Mouse (Mus musculus) heart, embryonic 14.5 days (tissue): ENCODE results near the gene Gse1. TPM values are rescaled to one million over a fixed set of nuclear protein-coding genes. Genes with fewer than 3 reads are reported as not detected.

Source experiments
- ATAC-seq: fragments of 200-750 bp; cut with Nextera tagmentation; 2 replicates; pipeline ENCODE4 v1.8.0; 2017; ENCODE audit warnings: low read depth, moderate TSS enrichment; ENCODE audit not compliant: insufficient number of reproducible peaks, insufficient read depth, low FRiP score
- H3K27ac ChIP-seq, 2 experiments: fragments of 200-500 bp in 1 of 2; fragments of 300-500 bp in 1 of 2; sonication (generic) in 1 of 2; replicated peaks in 1 of 2; 2 replicates each; pipeline ENCODE4 v1.5.1; 2012 to 2014; ENCODE audit warnings: low read depth in 2 of 2, low read length in 2 of 2, control low read depth in 1 of 2, mild to moderate bottlenecking in 1 of 2, mixed read lengths in 1 of 2; ENCODE audit not compliant: control insufficient read depth in 1 of 2, insufficient read depth in 1 of 2
- H3K27me3 ChIP-seq: fragments of 300-500 bp; sonication (generic); 2 replicates; pipeline ENCODE4 v1.6.1; 2014; ENCODE audit warnings: mild to moderate bottlenecking, low read length, control low read depth; ENCODE audit not compliant: control insufficient read depth, insufficient read depth
- H3K36me3 ChIP-seq: fragments of 300-500 bp; sonication (generic); 2 replicates; pipeline ENCODE4 v1.6.1; 2014; ENCODE audit warnings: mild to moderate bottlenecking, control low read depth, low read length, mixed read lengths; ENCODE audit not compliant: control insufficient read depth, insufficient read depth
- H3K4me1 ChIP-seq, 2 experiments: fragments of 200-500 bp in 1 of 2; fragments of 300-500 bp in 1 of 2; sonication (generic) in 1 of 2; 2 replicates each; pipeline ENCODE4 v1.6.1; 2012 to 2014; ENCODE audit warnings: low read length in 2 of 2, control low read depth in 1 of 2, mixed read lengths in 1 of 2; ENCODE audit not compliant: control insufficient read depth in 2 of 2, insufficient read depth in 2 of 2
- H3K4me2 ChIP-seq: fragments of 300-500 bp; sonication (generic); 2 replicates; pipeline ENCODE4 v1.6.1; 2014; ENCODE audit warnings: mild to moderate bottlenecking, low read length
- H3K4me3 ChIP-seq, 2 experiments: fragments of 200-500 bp in 1 of 2; fragments of 300-500 bp in 1 of 2; sonication (generic) in 1 of 2; 2 replicates each; pipeline ENCODE4 v1.5.1; 2012 to 2014; ENCODE audit warnings: low read length in 2 of 2, mild to moderate bottlenecking in 2 of 2, control low read depth in 1 of 2, low read depth in 1 of 2, moderate library complexity in 1 of 2; ENCODE audit not compliant: control insufficient read depth in 1 of 2, insufficient read depth in 1 of 2
- H3K9ac ChIP-seq: fragments of 300-500 bp; sonication (generic); 2 replicates; pipeline ENCODE4 v1.6.1; 2014; ENCODE audit warnings: mild to moderate bottlenecking, low read length
- H3K9me3 ChIP-seq: fragments of 300-500 bp; sonication (generic); 2 replicates; pipeline ENCODE4 v1.6.1; 2016; ENCODE audit warnings: low read length, control low read depth; ENCODE audit not compliant: control insufficient read depth
- WGBS: fragments of 180-500 bp; shearing (Covaris S2); extraction: QIAGEN DNeasy Blood & Tissue Kit; methylation state at CpG from one replicate; pipeline ENCODE4 v1.1.7; 2014; 5-methylcytosine and 5-hydroxymethylcytosine counted together
- polyA plus RNA-seq: library from polyadenylated mRNA; unstranded; fragments of >200 nt; fragmentation: Nextera tagmentation; extraction: Ambion mirVana; gene quantifications from 2 replicates; pipeline ENCODE4 v1.2.1, GENCODE M21; 2014

Gene Gse1
- polyA plus RNA-seq, 1 experiment from 2014 or later: 12.2 TPM

DNA sequence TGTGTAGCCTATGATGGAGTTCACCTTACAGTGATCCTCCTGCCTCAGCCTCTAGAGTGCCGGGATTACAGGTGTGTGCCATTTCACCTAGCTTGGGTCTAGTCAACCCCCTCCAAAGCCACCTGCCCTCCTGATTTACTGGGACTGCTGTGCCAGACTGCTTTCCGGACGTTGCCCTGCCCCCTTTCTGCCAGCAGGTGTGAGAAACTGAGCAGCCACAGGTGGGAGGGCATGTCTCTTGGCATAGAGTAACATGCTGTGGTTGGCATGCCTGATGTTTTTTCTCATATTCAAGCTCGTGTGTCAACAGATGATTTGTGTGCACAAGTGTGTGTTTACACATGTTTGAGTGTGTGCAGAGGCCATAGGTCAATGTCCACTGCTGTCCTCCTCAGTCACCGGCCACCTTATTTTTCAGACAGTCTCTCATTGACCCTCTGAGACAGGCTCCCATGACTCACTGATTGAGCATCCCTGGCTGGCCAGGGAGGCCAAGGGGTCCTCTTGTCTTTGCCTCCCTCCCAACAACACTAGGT lies 15.7 kb downstream of the Gse1 start:
- H3K27me3 ChIP-seq: no peaks in the 10 kb centered on the region
- no peaks in the 10 kb centered on the region for H3K36me3 ChIP-seq
- peaks cover 7% of the 10 kb centered on the region for H3K9me3 ChIP-seq
- no peak overlapping the region for H3K4me2 ChIP-seq
- no peak for ATAC-seq
- no peak overlapping the region for H3K27ac ChIP-seq
- no peak overlapping the region for H3K4me3 ChIP-seq
- H3K9ac ChIP-seq: no peak overlapping the region
- WGBS: 89% methylated on average over 5 of the region's 5 CpGs
- H3K4me1 ChIP-seq: no peaks in the 10 kb centered on the region

DNA sequence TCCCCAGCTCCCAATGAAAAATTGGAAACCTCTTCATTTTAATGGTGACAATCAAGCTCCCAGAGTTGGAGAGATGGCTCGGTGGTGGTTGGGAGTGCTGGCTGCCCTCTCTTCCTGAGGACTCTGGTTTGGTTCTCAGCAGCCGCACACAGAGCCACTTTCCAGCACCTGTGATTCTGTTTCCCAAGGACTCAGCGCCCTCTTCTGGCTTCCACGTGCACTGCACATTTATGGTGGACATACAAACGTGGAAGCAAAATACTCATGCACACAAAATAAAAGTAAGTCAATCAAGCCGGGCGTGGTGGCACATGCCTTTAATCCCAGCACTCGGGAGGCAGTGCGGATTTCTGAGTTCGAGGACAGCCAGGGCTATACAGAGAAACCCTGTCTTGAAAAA lies 16.3 kb downstream of the Gse1 start:
- Histone ChIP-seq H3K4me2 (no peak overlapping the region), H3K4me3 (no peak overlapping the region), H3K4me1 (no peaks in the 10 kb centered on the region), H3K9ac (no peak overlapping the region), H3K9me3 (peaks cover 7% of the 10 kb centered on the region), H3K36me3 (no peaks in the 10 kb centered on the region), H3K27ac (no peak overlapping the region), H3K27me3 (no peaks in the 10 kb centered on the region)
- WGBS: 90% methylated on average over 10 of the region's 10 CpGs
- no peak for ATAC-seq

DNA sequence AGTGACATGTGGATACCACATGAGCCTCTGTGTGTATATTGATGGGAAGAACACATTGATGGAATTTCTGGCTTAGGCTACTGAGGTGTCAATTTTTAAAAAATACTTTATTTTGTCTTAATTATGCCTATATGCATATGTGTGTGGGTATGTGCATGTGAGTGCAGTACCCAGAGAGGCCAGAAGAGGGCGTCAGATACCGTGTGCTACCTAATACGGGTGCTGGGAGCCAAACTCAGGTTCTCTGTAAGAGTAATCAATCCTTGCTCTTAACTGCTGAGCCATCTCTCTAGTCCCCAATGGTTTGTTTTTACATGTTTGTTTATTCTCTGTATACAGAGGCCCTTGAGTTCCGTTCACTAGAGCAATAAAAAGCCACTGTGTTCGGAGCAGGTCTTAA lies 19.4 kb downstream of the Gse1 start:
- Histone ChIP-seq H3K27ac (no peak overlapping the region), H3K27me3 (no peaks in the 10 kb centered on the region), H3K4me2 (no peak overlapping the region), H3K36me3 (no peaks in the 10 kb centered on the region), H3K9me3 (peaks cover 7% of the 10 kb centered on the region), H3K4me1 (peaks cover 11% of the 10 kb centered on the region in 2 experiments; a peak in 2 of 4 replicates), H3K4me3 (no peak overlapping the region), H3K9ac (no peak overlapping the region)
- WGBS: 74% methylated on average over 5 of the region's 5 CpGs
- no peak for ATAC-seq

DNA sequence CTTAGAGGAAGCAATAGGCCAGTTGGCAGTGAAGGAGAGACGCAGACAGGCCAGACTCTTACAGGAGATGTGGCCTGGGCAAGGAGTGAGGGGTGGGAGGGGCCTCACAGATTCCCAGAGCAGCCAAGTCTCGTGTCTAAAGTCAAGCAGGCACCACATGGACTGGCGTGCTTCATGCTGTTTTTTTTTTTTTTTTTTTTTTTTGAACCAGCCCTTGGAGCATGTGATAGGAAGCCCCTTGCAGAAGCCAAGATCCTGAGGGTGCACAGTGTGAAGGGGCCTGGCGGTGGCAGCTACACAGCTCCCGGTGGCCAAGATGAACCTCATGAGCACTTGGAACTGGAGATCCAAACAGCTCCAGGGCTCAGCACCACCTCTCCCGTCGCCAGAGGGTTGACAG lies 19.8 kb downstream of the Gse1 start:
- Histone ChIP-seq H3K27me3 (no peaks in the 10 kb centered on the region), H3K9ac (no peak overlapping the region), H3K27ac (no peak overlapping the region), H3K4me3 (no peak overlapping the region), H3K4me2 (no peak overlapping the region), H3K9me3 (peaks cover 7% of the 10 kb centered on the region), H3K36me3 (no peaks in the 10 kb centered on the region), H3K4me1 (peaks cover 11% of the 10 kb centered on the region in 2 experiments; a peak in 2 of 4 replicates)
- 72% methylated on average over 5 of the region's 7 CpGs for WGBS
- no peak for ATAC-seq

DNA sequence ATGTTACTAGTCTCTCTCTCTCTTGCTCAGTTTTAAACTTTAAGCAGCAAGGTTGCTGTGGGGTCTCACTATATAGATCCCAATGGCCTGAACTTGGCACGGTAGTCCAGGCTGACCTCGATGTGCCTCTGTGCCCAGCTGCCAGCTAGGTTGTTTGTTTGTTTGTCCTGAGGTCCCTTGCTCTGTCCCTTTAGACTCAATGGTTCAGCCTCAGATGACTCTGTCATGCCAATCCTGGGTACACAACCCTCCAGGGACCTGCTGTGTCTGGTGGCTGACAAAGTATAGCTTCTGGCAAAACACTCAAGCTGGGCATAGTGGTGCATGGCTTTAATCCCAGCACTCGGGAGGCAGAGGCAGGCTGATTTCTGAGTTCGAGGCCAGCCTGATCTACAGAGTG lies 20.2 kb downstream of the Gse1 start:
- Histone ChIP-seq H3K27me3 (no peaks in the 10 kb centered on the region), H3K4me2 (no peak overlapping the region), H3K27ac (no peak overlapping the region), H3K36me3 (no peaks in the 10 kb centered on the region), H3K4me1 (peaks cover 11% of the 10 kb centered on the region in 2 experiments; a peak in 2 of 4 replicates), H3K4me3 (no peak overlapping the region), H3K9ac (no peak overlapping the region), H3K9me3 (peaks cover 7% of the 10 kb centered on the region)
- WGBS: 92% methylated on average over 4 of the region's 4 CpGs
- ATAC-seq: no peak

DNA sequence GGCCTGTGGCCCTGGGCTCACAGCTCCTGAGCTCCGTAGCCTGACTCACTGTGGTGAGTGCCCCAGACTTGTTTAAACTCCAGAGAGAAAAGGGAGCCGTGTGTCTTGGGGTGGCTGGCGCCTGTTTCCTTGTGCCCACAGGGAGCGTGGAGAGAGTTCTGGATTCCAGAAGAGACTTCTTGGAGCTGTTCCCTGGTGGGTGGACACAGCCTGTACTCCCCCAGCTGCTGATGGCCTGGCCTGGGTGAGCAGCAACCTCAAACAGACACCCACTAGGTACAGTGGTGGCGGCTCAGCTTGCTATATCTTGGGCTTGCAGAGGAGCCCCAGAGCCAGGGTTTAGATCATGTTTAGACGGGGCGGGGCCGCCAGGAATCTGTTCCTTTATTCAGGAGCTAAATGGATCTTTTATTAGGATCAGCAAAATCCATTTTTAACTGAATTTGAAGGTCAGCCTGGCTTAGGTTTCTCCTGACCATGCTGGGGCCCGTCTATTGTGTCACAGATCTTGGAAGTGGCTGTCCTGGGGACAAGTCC lies 21.6 kb downstream of the Gse1 start:
- Histone ChIP-seq H3K27me3 (no peaks in the 10 kb centered on the region), H3K4me3 (no peak overlapping the region), H3K36me3 (no peaks in the 10 kb centered on the region), H3K9ac (no peak overlapping the region), H3K9me3 (peaks cover 7% of the 10 kb centered on the region), H3K4me1 (peaks cover 11% of the 10 kb centered on the region in 2 experiments; a peak in 2 of 4 replicates), H3K27ac (no peak overlapping the region), H3K4me2 (no peak overlapping the region)
- WGBS: 85% methylated on average over 9 of the region's 9 CpGs
- ATAC-seq: no peak

DNA sequence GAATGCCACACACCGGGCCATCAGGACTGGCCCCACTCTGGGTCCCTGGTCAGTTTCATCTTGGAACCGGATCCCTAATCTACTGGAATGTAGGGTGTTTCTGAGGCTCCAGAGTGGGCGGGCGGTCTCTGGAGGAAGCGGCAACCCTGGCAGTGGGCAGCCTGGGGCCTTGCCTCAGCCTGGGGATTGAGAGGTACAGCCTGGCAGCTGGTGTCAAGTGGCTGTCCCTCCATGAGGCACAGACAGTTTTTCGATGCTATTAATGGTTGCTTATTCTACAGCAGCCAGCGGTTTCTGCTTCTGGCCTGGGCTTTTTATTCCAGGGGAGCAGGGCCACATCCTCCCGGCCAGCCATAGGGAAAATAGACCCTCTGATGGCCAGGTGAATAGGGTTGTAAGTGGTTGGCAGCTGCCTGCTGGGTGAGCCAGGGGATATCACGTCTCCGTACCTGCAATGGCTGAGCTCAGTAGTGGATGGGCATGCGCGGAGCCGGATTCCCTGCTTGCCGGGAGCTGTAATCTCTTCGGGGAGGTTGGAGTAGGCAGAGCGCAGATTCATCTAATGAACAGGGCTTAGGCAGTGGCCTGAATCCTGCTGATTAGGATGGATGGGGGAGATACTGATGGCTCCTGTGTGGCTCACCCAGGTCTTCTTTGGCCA lies 22.6 kb downstream of the Gse1 start:
- no peak overlapping the region for H3K4me3 ChIP-seq
- H3K36me3 ChIP-seq: no peaks in the 10 kb centered on the region
- ATAC-seq: no peak
- H3K9me3 ChIP-seq: peaks cover 7% of the 10 kb centered on the region
- no peaks in the 10 kb centered on the region for H3K27me3 ChIP-seq
- H3K9ac ChIP-seq: no peak overlapping the region; the same call in 1 of the 2 replicates
- peaks cover 11 to 12% of the 10 kb centered on the region in 2 experiments; a peak in 3 of 4 replicates for H3K4me1 ChIP-seq
- H3K4me2 ChIP-seq: no peak overlapping the region
- 48% methylated on average over 16 of the region's 16 CpGs for WGBS
- peak overlapping the region in 1 of 2 experiments; percentile 25; a peak in 1 of 4 replicates for H3K27ac ChIP-seq
